8 mouse cellular contexts compared by ENCODE assay signal in genomic region chr9:62421027-62421426, GRCm38 (mm10).
DNase-seq lines count a peak whose midpoint lies in the region; ATAC-seq lines count a peak whose summit lies in the region.

No protein-coding gene starts in this region.

- H3K27ac ChIP-seq in embryonic facial prominence, embryonic 11.5 days (replicated peaks; ENCODE audit: low read depth, low read length) = no peak overlapping the region
- peak overlapping the region; percentile 28; the same call in 1 of the 2 replicates for H3K27ac ChIP-seq in liver, embryonic 11.5 days (ENCODE audit: low read depth, low read length)
- H3K27ac ChIP-seq in stomach, embryonic 16.5 days (ENCODE audit: low read length) = peak overlapping the region; percentile 52

- no peaks in the 10 kb centered on the region for H3K36me3 ChIP-seq in embryonic facial prominence, embryonic 11.5 days (replicated peaks; ENCODE audit: control insufficient read depth, insufficient read depth, low read depth, low read length)
- no peaks in the 10 kb centered on the region for H3K36me3 ChIP-seq in liver, embryonic 11.5 days (ENCODE audit: control insufficient read depth, insufficient read depth, low read length)
- no peaks in the 10 kb centered on the region for H3K36me3 ChIP-seq in stomach, embryonic 16.5 days (ENCODE audit: control insufficient read depth, insufficient read depth, low read length)

- no peaks in the 10 kb centered on the region for H3K27me3 ChIP-seq in embryonic facial prominence, embryonic 11.5 days (ENCODE audit: control insufficient read depth, insufficient read depth, low read length)
- no peaks in the 10 kb centered on the region for H3K27me3 ChIP-seq in liver, embryonic 11.5 days (replicated peaks; ENCODE audit: control insufficient read depth, insufficient read depth, low read length)
- no peaks in the 10 kb centered on the region for H3K27me3 ChIP-seq in stomach, embryonic 16.5 days (ENCODE audit: control insufficient read depth, insufficient read depth, low read length)

- WGBS in embryonic facial prominence, embryonic 11.5 days = 4% methylated on average over 13 of the region's 13 CpGs
- WGBS in liver, embryonic 11.5 days = 3% methylated on average over 13 of the region's 13 CpGs
- 4% methylated on average over 13 of the region's 13 CpGs for WGBS in stomach, embryonic 16.5 days

- DNase-seq in right cerebral cortex, postnatal 10 days (ENCODE audit: low spot score in 2 of 2) = peak; percentile 72 to 75
- DNase-seq in right cerebral cortex, adult 18-20 months = no peak
- DNase-seq in embryonic facial prominence, embryonic 11.5 days (ENCODE audit: low spot score) = peak; percentile 80
- peak; percentile 93 to 95 for DNase-seq in heart, adult 9 months (ENCODE audit: low spot score in 2 of 2)
- peak; percentile 90 for DNase-seq in kidney, adult 18-20 months
- DNase-seq in liver, embryonic 11.5 days (ENCODE audit: low spot score) = peak; percentile 78
- peak; percentile 5 to 31 for DNase-seq in monocyte, adult 2 months (ENCODE audit: low read depth in 1 of 2, low spot score in 2 of 2)

- peak overlapping the region; percentile 27; the same call in 1 of the 2 replicates for H3K4me2 ChIP-seq in embryonic facial prominence, embryonic 11.5 days (ENCODE audit: low read depth, low read length)
- H3K4me2 ChIP-seq in liver, embryonic 11.5 days = peak overlapping the region; percentile 62
- peak overlapping the region; percentile 66 for H3K4me2 ChIP-seq in stomach, embryonic 16.5 days (ENCODE audit: low read depth, low read length)

- peak; percentile 40 for ATAC-seq in embryonic facial prominence, embryonic 11.5 days (replicated peaks; ENCODE audit: insufficient number of reproducible peaks, low FRiP score, low TSS enrichment, low read depth)
- peak; percentile 97 for ATAC-seq in liver, embryonic 11.5 days (replicated peaks; ENCODE audit: low FRiP score)
- ATAC-seq in stomach, embryonic 16.5 days (ENCODE audit: insufficient read depth, low FRiP score) = peak; percentile 83

- H3K9me3 ChIP-seq in embryonic facial prominence, embryonic 11.5 days (replicated peaks; ENCODE audit: control insufficient read depth, low read length) = no peaks in the 10 kb centered on the region
- H3K9me3 ChIP-seq in liver, embryonic 11.5 days (ENCODE audit: control insufficient read depth, low read length) = no peaks in the 10 kb centered on the region
- no peaks in the 10 kb centered on the region for H3K9me3 ChIP-seq in stomach, embryonic 16.5 days (replicated peaks; ENCODE audit: control insufficient read depth, low read length)

- H3K9ac ChIP-seq in embryonic facial prominence, embryonic 11.5 days (replicated peaks; ENCODE audit: low read length) = peak overlapping the region; percentile 49
- H3K9ac ChIP-seq in liver, embryonic 11.5 days (ENCODE audit: low read depth, low read length) = peak overlapping the region; percentile 47
- peak overlapping the region; percentile 72 for H3K9ac ChIP-seq in stomach, embryonic 16.5 days (ENCODE audit: low read length)

- H3K4me3 ChIP-seq in embryonic facial prominence, embryonic 11.5 days (ENCODE audit: low read depth, low read length) = 0 out of 2 replicates have a peak overlapping the region, but pooled peaks have one; percentile 2
- H3K4me3 ChIP-seq in liver, embryonic 11.5 days (ENCODE audit: low read depth, low read length) = peak overlapping the region; percentile 42
- H3K4me3 ChIP-seq in stomach, embryonic 16.5 days (replicated peaks; ENCODE audit: low read length) = peak overlapping the region; percentile 40

- no peaks in the 10 kb centered on the region for H3K4me1 ChIP-seq in embryonic facial prominence, embryonic 11.5 days (ENCODE audit: control insufficient read depth, insufficient read depth, low read length)
- H3K4me1 ChIP-seq in liver, embryonic 11.5 days (replicated peaks; ENCODE audit: control insufficient read depth, insufficient read depth, low read length) = peaks cover 12% of the 10 kb centered on the region
- peaks cover 17% of the 10 kb centered on the region for H3K4me1 ChIP-seq in stomach, embryonic 16.5 days (ENCODE audit: control insufficient read depth, insufficient read depth, low read length)

Comparison
In these comparisons a context has a peak if more than half of its experiments do, and no peak if none do; other contexts are left out.
1. ATAC-seq: peak in every context shown above with its lines; median percentile 97 in liver, embryonic 11.5 days; 83 in stomach, embryonic 16.5 days; 40 in embryonic facial prominence, embryonic 11.5 days.